Mouse (Mus musculus): ENCODE data around the gene Meiob. TPM values are rescaled to one million over a fixed set of nuclear protein-coding genes. Genes with fewer than 3 reads are reported as not detected.

Meiob gene
- polyA plus RNA-seq, 1 experiment from 2014 or later, result not detected

DNA sequence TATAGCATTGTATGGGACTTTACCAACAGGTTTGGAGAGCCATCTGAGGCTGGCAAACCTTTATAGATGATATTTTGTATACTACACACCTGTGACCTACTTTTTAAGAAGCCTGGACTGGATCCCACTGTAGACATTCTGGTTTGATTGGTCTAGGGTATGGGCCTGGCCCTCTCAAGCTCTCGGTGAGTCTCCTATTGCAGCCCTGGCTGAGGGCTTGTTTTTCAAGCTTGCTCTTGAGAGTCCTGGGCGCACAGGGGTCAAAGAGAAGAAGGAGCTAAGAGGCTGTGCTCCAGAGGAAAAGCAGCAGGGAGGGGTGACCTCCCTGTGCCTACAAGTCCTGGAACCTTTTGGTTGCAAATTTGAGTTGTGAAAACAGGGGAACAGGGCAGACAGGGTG, 27.0 kb upstream of the Meiob start:
- no peak overlapping the region for H3K4me3 ChIP-seq (ENCODE audit: low read depth, low read length)
- no peak overlapping the region for H3K9ac ChIP-seq (ENCODE audit: low read length)

DNA sequence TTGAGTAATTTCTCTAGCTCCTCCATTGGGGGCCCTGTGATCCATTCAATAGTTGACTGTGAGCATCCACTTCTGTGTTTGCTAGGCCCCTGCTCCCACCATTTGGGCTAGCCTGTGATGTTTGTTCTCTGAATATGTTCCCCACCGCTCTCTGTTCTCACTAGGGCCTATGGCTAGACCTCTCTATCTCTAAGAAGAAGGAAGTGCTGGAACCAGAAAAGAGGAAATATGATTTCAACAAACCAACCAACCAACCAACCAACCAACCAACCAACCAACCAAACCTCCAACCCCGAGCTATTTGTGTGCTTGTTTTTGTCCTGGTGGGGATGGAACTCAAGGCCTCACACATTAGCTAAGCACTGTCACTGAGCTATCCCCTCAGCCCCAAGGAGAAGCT, 23.3 kb upstream of the Meiob start:
- DNase-seq (ENCODE audit: low spot score) (no peak), ATAC-seq (replicated peaks; ENCODE audit: low FRiP score) (no peak)
- Histone ChIP-seq H3K9ac (ENCODE audit: low read length) (no peak overlapping the region), H3K27ac (ENCODE audit: low read depth, low read length) (no peak overlapping the region), H3K27me3 (ENCODE audit: control insufficient read depth, insufficient read depth, low read length) (no peaks in the 10 kb centered on the region), H3K4me2 (ENCODE audit: low read depth, low read length, severe bottlenecking) (no peak overlapping the region), H3K9me3 (ENCODE audit: control insufficient read depth, low read length) (no peaks in the 10 kb centered on the region), H3K36me3 (ENCODE audit: control insufficient read depth, insufficient read depth, low read length) (no peaks in the 10 kb centered on the region), H3K4me3 (ENCODE audit: low read depth, low read length) (no peak overlapping the region), H3K4me1 (replicated peaks; ENCODE audit: control insufficient read depth, insufficient read depth, low read length) (no peaks in the 10 kb centered on the region)
- 82% methylated on average over 2 of the region's 2 CpGs for WGBS

More for the DNA sequence above, 27.0 kb upstream of the Meiob start:
- Histone ChIP-seq H3K4me2 (ENCODE audit: low read depth, low read length, severe bottlenecking) (no peak overlapping the region), H3K9me3 (ENCODE audit: control insufficient read depth, low read length) (no peaks in the 10 kb centered on the region), H3K27me3 (ENCODE audit: control insufficient read depth, insufficient read depth, low read length) (no peaks in the 10 kb centered on the region), H3K4me1 (replicated peaks; ENCODE audit: control insufficient read depth, insufficient read depth, low read length) (no peaks in the 10 kb centered on the region), H3K36me3 (ENCODE audit: control insufficient read depth, insufficient read depth, low read length) (no peaks in the 10 kb centered on the region), H3K27ac (ENCODE audit: low read depth, low read length) (no peak overlapping the region)
- ATAC-seq (replicated peaks; ENCODE audit: low FRiP score), result no peak
- DNase-seq (ENCODE audit: low spot score), result peak; percentile 24
- WGBS, result 77% methylated on average over 2 of the region's 2 CpGs

DNA sequence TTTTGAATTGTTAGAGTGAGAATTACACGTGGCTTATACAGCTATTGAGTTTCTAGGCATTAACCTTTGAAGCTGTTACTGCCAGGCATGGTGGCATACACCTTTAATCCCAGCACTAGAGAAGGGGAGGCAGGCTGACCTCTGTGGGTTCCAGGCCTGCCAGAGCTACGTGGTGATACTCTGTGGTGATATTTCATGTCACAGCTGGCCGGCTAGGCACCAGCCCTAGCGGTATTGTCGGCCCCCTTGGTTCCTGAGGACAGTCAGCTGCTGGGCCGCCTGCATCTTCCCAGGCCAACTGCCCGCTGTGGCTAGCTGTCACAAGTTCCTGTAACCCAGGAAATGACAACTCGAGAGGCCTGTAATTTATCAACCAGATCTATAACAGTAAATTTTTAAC, 11.9 kb upstream of the Meiob start:
- H3K4me1 ChIP-seq (replicated peaks; ENCODE audit: control insufficient read depth, insufficient read depth, low read length), result no peaks in the 10 kb centered on the region
- H3K27me3 ChIP-seq (ENCODE audit: control insufficient read depth, insufficient read depth, low read length), result no peaks in the 10 kb centered on the region
- no peak overlapping the region for H3K4me2 ChIP-seq (ENCODE audit: low read depth, low read length, severe bottlenecking)
- DNase-seq (ENCODE audit: low spot score), result no peak
- H3K9me3 ChIP-seq (ENCODE audit: control insufficient read depth, low read length), result no peaks in the 10 kb centered on the region
- ATAC-seq (replicated peaks; ENCODE audit: low FRiP score), result no peak
- H3K27ac ChIP-seq (ENCODE audit: low read depth, low read length), result no peak overlapping the region
- 81% methylated on average over 8 of the region's 8 CpGs for WGBS
- H3K36me3 ChIP-seq (ENCODE audit: control insufficient read depth, insufficient read depth, low read length), result no peaks in the 10 kb centered on the region
- no peak overlapping the region for H3K4me3 ChIP-seq (ENCODE audit: low read depth, low read length)
- no peak overlapping the region for H3K9ac ChIP-seq (ENCODE audit: low read length)

DNA sequence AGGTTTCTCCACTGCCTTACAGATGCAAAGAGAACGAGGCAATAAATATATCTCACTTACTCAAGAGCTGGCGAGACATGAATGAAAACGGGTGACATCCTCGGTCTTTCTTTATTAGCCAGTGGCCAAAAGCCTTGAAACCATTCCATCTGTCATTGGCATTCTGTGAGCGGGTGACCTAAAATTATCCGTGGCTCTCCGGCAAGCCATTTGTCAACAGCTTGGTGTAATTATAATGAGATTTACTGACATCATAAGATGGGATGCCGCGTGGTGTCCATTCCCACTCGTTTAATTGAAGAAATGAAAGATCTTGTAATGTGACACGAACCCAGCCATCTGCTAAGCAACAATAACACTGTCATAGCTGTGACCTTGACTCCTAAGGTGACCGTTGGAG, 9.3 kb upstream of the Meiob start:
- Histone ChIP-seq H3K4me2 (ENCODE audit: low read depth, low read length, severe bottlenecking) (no peak overlapping the region), H3K27ac (ENCODE audit: low read depth, low read length) (no peak overlapping the region), H3K4me1 (replicated peaks; ENCODE audit: control insufficient read depth, insufficient read depth, low read length) (no peaks in the 10 kb centered on the region), H3K27me3 (ENCODE audit: control insufficient read depth, insufficient read depth, low read length) (no peaks in the 10 kb centered on the region), H3K9me3 (ENCODE audit: control insufficient read depth, low read length) (no peaks in the 10 kb centered on the region), H3K9ac (ENCODE audit: low read length) (no peak overlapping the region), H3K36me3 (ENCODE audit: control insufficient read depth, insufficient read depth, low read length) (no peaks in the 10 kb centered on the region), H3K4me3 (ENCODE audit: low read depth, low read length) (no peak overlapping the region)
- WGBS, result 79% methylated on average over 12 of the region's 12 CpGs
- DNase-seq (ENCODE audit: low spot score), result no peak
- no peak for ATAC-seq (replicated peaks; ENCODE audit: low FRiP score)

DNA sequence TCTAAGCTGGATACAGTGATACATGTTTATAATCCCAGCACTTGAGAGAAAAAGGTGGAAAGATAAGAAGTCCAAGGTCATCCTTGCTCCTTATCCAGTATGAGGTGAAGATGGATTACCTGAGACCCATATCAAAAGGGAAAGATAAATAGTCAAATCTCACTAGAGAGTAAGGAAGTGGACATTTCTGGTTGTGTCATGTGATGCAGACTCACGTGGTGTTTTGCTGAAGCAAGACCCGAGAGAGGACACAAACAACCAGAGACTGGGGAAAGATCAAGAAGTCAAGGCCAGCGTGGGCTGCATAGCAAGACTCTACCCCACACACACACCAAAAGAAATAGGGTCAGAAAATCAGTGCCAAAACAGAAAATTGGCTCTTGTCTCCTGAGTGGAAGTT, 7.1 kb upstream of the Meiob start:
- ATAC-seq (replicated peaks; ENCODE audit: low FRiP score), result no peak
- WGBS, result 79% methylated on average over 3 of the region's 3 CpGs
- Histone ChIP-seq H3K27me3 (ENCODE audit: control insufficient read depth, insufficient read depth, low read length) (no peaks in the 10 kb centered on the region), H3K4me2 (ENCODE audit: low read depth, low read length, severe bottlenecking) (no peak overlapping the region), H3K4me3 (ENCODE audit: low read depth, low read length) (no peak overlapping the region), H3K9ac (ENCODE audit: low read length) (no peak overlapping the region), H3K36me3 (ENCODE audit: control insufficient read depth, insufficient read depth, low read length) (no peaks in the 10 kb centered on the region), H3K27ac (ENCODE audit: low read depth, low read length) (no peak overlapping the region), H3K4me1 (replicated peaks; ENCODE audit: control insufficient read depth, insufficient read depth, low read length) (no peaks in the 10 kb centered on the region), H3K9me3 (ENCODE audit: control insufficient read depth, low read length) (no peaks in the 10 kb centered on the region)
- no peak for DNase-seq (ENCODE audit: low spot score)

DNA sequence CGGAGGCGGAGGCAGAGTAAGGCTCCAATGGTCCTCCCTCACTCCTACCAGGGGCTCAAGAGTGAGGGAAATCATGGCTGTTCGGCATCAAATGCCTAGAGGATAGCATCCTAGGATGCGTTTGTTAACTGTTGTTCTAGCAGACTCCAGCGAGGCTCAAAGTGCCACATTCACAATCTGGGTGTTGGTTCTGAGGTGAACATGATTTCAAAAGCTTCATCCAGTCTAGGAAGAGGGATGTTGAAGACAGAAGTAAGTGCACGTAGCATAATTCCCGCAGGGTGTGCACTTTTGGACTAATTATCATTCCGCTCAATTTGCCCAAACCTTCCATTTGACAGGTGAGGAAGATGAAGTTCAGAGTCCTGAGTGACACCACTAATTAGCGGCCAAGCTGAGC, 5.9 kb upstream of the Meiob start:
- Histone ChIP-seq H3K36me3 (ENCODE audit: control insufficient read depth, insufficient read depth, low read length) (no peaks in the 10 kb centered on the region), H3K4me3 (ENCODE audit: low read depth, low read length) (no peak overlapping the region), H3K27me3 (ENCODE audit: control insufficient read depth, insufficient read depth, low read length) (no peaks in the 10 kb centered on the region; the same call in 1 of the 2 replicates), H3K9ac (ENCODE audit: low read length) (no peak overlapping the region), H3K9me3 (ENCODE audit: control insufficient read depth, low read length) (no peaks in the 10 kb centered on the region), H3K27ac (ENCODE audit: low read depth, low read length) (no peak overlapping the region), H3K4me1 (replicated peaks; ENCODE audit: control insufficient read depth, insufficient read depth, low read length) (no peaks in the 10 kb centered on the region), H3K4me2 (ENCODE audit: low read depth, low read length, severe bottlenecking) (no peak overlapping the region)
- ATAC-seq (replicated peaks; ENCODE audit: low FRiP score) (no peak), DNase-seq (ENCODE audit: low spot score) (no peak)
- 64% methylated on average over 9 of the region's 9 CpGs for WGBS

DNA sequence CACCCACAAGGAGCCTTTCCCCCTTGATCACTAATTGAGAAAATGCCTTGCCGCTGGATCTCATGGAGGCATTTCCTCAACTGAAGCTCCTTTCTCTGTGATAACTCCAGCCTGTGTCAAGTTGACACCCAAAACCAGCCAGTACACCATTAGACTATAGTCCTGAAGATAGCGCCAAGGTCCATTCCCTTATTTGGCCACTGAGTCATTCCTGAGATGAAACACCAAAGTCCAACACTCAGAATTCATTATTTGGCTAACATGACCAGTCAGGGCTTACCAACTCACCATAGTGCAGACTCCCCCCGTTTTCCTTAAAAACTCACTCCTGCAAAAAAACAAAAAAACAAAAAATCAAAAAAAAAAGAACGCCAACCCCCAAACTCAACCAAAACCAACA, 4.6 kb upstream of the Meiob start:
- Histone ChIP-seq H3K4me2 (ENCODE audit: low read depth, low read length, severe bottlenecking) (no peak overlapping the region), H3K4me3 (ENCODE audit: low read depth, low read length) (no peak overlapping the region), H3K4me1 (replicated peaks; ENCODE audit: control insufficient read depth, insufficient read depth, low read length) (no peaks in the 10 kb centered on the region), H3K27ac (ENCODE audit: low read depth, low read length) (no peak overlapping the region), H3K9ac (ENCODE audit: low read length) (no peak overlapping the region), H3K36me3 (ENCODE audit: control insufficient read depth, insufficient read depth, low read length) (no peaks in the 10 kb centered on the region), H3K27me3 (ENCODE audit: control insufficient read depth, insufficient read depth, low read length) (peaks cover 5% of the 10 kb centered on the region; the same call in 1 of the 2 replicates), H3K9me3 (ENCODE audit: control insufficient read depth, low read length) (no peaks in the 10 kb centered on the region)
- WGBS, result 90% methylated on average over 4 of the region's 4 CpGs
- no peak for ATAC-seq (replicated peaks; ENCODE audit: low FRiP score)
- no peak for DNase-seq (ENCODE audit: low spot score)

DNA sequence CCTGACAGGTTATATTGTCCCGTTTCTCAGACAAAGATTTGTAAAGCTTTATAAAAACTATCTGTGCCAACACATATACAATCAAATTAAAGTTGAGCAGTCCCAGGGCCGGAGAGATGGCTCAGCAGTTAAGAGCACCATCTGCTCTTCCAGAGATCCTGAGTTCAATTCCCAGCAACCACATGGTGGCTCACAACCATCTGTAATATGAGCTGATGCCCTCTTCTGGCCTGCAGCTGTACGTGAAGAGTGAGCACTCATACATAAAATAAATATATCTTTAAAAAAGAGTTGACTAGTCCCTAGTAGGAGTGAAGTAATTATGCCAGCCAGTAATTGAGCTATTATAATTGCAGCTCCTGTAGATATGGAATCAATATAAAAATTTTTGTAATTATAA, 3.6 kb upstream of the Meiob start:
- ATAC-seq (replicated peaks; ENCODE audit: low FRiP score), result no peak
- Histone ChIP-seq H3K9ac (ENCODE audit: low read length) (no peak overlapping the region), H3K27me3 (ENCODE audit: control insufficient read depth, insufficient read depth, low read length) (peaks cover 14% of the 10 kb centered on the region), H3K36me3 (ENCODE audit: control insufficient read depth, insufficient read depth, low read length) (no peaks in the 10 kb centered on the region), H3K27ac (ENCODE audit: low read depth, low read length) (no peak overlapping the region), H3K4me2 (ENCODE audit: low read depth, low read length, severe bottlenecking) (no peak overlapping the region), H3K4me3 (ENCODE audit: low read depth, low read length) (no peak overlapping the region), H3K9me3 (ENCODE audit: control insufficient read depth, low read length) (no peaks in the 10 kb centered on the region), H3K4me1 (replicated peaks; ENCODE audit: control insufficient read depth, insufficient read depth, low read length) (no peaks in the 10 kb centered on the region)
- WGBS, result 60% methylated on average over 3 of the region's 3 CpGs
- DNase-seq (ENCODE audit: low spot score), result no peak

DNA sequence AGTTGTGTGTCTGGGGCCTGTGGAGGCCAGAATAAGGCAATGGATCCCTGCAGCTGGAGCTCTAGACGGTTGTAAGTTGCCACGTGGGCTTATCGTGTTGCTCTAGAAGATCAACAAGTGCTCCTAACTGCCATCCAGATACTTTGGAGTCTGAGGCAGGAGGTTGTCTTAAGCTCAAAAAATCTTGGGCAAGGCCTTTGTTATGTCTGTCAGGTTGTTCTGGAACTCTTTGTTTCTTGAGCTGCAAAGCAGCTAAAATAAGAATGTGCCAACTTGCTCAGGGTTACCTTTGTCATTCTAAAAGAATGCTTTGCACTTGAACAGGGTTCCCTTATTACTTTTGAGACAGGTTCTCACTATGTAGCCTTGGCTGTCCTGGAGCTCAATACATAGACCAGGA, 7.1 kb downstream of the Meiob start:
- Histone ChIP-seq H3K9me3 (ENCODE audit: control insufficient read depth, low read length) (no peaks in the 10 kb centered on the region), H3K4me2 (ENCODE audit: low read depth, low read length, severe bottlenecking) (no peak overlapping the region), H3K36me3 (ENCODE audit: control insufficient read depth, insufficient read depth, low read length) (no peaks in the 10 kb centered on the region), H3K27me3 (ENCODE audit: control insufficient read depth, insufficient read depth, low read length) (peaks cover 4% of the 10 kb centered on the region; the same call in 1 of the 2 replicates), H3K4me3 (ENCODE audit: low read depth, low read length) (no peak overlapping the region), H3K4me1 (replicated peaks; ENCODE audit: control insufficient read depth, insufficient read depth, low read length) (no peaks in the 10 kb centered on the region), H3K27ac (ENCODE audit: low read depth, low read length) (no peak overlapping the region), H3K9ac (ENCODE audit: low read length) (no peak overlapping the region)
- no peak for ATAC-seq (replicated peaks; ENCODE audit: low FRiP score)
- 73% methylated on average over 3 of the region's 3 CpGs for WGBS
- no peak for DNase-seq (ENCODE audit: low spot score)

Measured in forebrain, embryonic 11.5 days (tissue).